Mouse (Mus musculus) embryonic facial prominence, embryonic 13.5 days (tissue): ENCODE measurements around the gene Rpl36a. TPM values are rescaled to one million over a fixed set of nuclear protein-coding genes. Genes with fewer than 3 reads are reported as not detected.
"Not testable (repeated sequence)": the region's sequence is repeated elsewhere in the genome, so short reads cannot be mapped to it uniquely, and the experiment has no call there.

ENCODE experiments used
- ATAC-seq: fragments of 200-750 bp; cut with Nextera tagmentation; 2 replicates; pipeline ENCODE4 v1.8.0; 2017; ENCODE audit warnings: low read depth; ENCODE audit not compliant: insufficient number of reproducible peaks, insufficient read depth, low FRiP score, low TSS enrichment
- H3K27ac ChIP-seq: fragments of 300-500 bp; sonication (generic); 2 replicates; pipeline ENCODE4 v1.5.1; 2015; ENCODE audit warnings: moderate library complexity, mild to moderate bottlenecking, inconsistent platforms
- H3K27me3 ChIP-seq: fragments of 300-500 bp; sonication (generic); 2 replicates; pipeline ENCODE4 v1.6.1; 2015; ENCODE audit warnings: mild to moderate bottlenecking, inconsistent platforms
- H3K36me3 ChIP-seq: fragments of 300-500 bp; sonication (generic); 2 replicates; pipeline ENCODE4 v1.6.1; 2015; ENCODE audit warnings: mild to moderate bottlenecking, inconsistent platforms
- H3K4me1 ChIP-seq: fragments of 300-500 bp; sonication (generic); 2 replicates; pipeline ENCODE4 v1.6.1; 2015; ENCODE audit warnings: inconsistent platforms
- H3K4me2 ChIP-seq: fragments of 300-500 bp; sonication (generic); 2 replicates; pipeline ENCODE4 v1.6.1; 2015; ENCODE audit warnings: moderate library complexity, mild to moderate bottlenecking, inconsistent platforms
- H3K4me3 ChIP-seq: fragments of 300-500 bp; sonication (generic); 2 replicates; pipeline ENCODE4 v1.5.1; 2015; ENCODE audit warnings: mild to moderate bottlenecking, inconsistent platforms
- H3K9ac ChIP-seq: fragments of 300-500 bp; sonication (generic); 2 replicates; pipeline ENCODE4 v1.6.1; 2015; ENCODE audit warnings: mild to moderate bottlenecking, inconsistent platforms
- H3K9me3 ChIP-seq: fragments of 300-500 bp; sonication (generic); 2 replicates; pipeline ENCODE4 v1.6.1; 2016; ENCODE audit warnings: inconsistent platforms
- WGBS: fragments of 180-500 bp; shearing (Covaris S2); methylation state at CpG from one replicate; pipeline ENCODE4 v1.1.7; 2015; ENCODE audit warnings: mixed read lengths; 5-methylcytosine and 5-hydroxymethylcytosine counted together
- polyA plus RNA-seq: library from polyadenylated mRNA; unstranded; fragments of >200 nt; fragmentation: Nextera tagmentation; extraction: Ambion mirVana; gene quantifications from 2 replicates; pipeline ENCODE4 v1.2.1, GENCODE M21; 2015

Rpl36a gene
- 430 and 455 TPM in 2 replicates for polyA plus RNA-seq

GRCm38 (mm10) chrX:134585103-134586002, at the start of gene Rpl36a:
Gene Rpl36a (plus strand): TSS chrX:134585654.
- Histone ChIP-seq H3K27ac (peak within 1 kb of the TSS; percentile 92), H3K9ac (peak within 1 kb of the TSS; percentile 79), H3K27me3 (peaks cover 7% of the 10 kb centered on the region), H3K9me3 (no peaks in the 10 kb centered on the region), H3K4me2 (peak within 1 kb of the TSS; percentile 63), H3K4me1 (0 out of 2 replicates have a peak, but pooled peaks cover 4% of the 10 kb centered on the region), H3K4me3 (peak within 1 kb of the TSS; percentile 53), H3K36me3 (peaks cover 8% of the 10 kb centered on the region; the same call in 1 of the 2 replicates)
- 21% methylated on average over 45 of the region's 45 CpGs for WGBS
- ATAC-seq: peak; percentile 93

- H3K36me3 ChIP-seq, H3K4me1 ChIP-seq, H3K9ac ChIP-seq, H3K9me3 ChIP-seq, H3K27ac ChIP-seq, H3K4me3 ChIP-seq, ATAC-seq, H3K27me3 ChIP-seq, H3K4me2 ChIP-seq: not testable (repeated sequence)
- WGBS: 88% methylated on average over 10 of the region's 10 CpGs
These were observed 45.7 kb upstream of the Rpl36a start for GRCm38 (mm10) chrX:134539795-134540194.

- Histone ChIP-seq H3K27ac (no peak overlapping the region), H3K36me3 (no peaks in the 10 kb centered on the region), H3K4me1 (no peaks in the 10 kb centered on the region), H3K9ac (peak overlapping the region; percentile 71), H3K4me2 (peak overlapping the region; percentile 59), H3K9me3 (no peaks in the 10 kb centered on the region), H3K27me3 (no peaks in the 10 kb centered on the region), H3K4me3 (peak overlapping the region; percentile 54)
- WGBS: 33% methylated on average over 12 of the region's 12 CpGs
- ATAC-seq: no peak
These were observed 44.9 kb upstream of the Rpl36a start for GRCm38 (mm10) chrX:134540414-134541135.

- H3K27ac ChIP-seq: peak within 1 kb of the TSS; percentile 87
- no peaks in the 10 kb centered on the region for H3K4me1 ChIP-seq
- no peaks in the 10 kb centered on the region for H3K36me3 ChIP-seq
- H3K9ac ChIP-seq: peak within 1 kb of the TSS; percentile 71
- H3K4me2 ChIP-seq: peak within 1 kb of the TSS; percentile 59
- WGBS: 24% methylated on average over 50 of the region's 61 CpGs
- H3K4me3 ChIP-seq: peak within 1 kb of the TSS; percentile 54
- H3K9me3 ChIP-seq: no peaks in the 10 kb centered on the region
- ATAC-seq: peak; percentile 79
- H3K27me3 ChIP-seq: no peaks in the 10 kb centered on the region
These were observed 44.1 kb upstream of the Rpl36a start, which contains the start of gene Timm8a1 for GRCm38 (mm10) chrX:134541145-134541954. Gene Timm8a1 (minus strand): TSS chrX:134541865.

- no peak for ATAC-seq
- H3K9me3 ChIP-seq: no peaks in the 10 kb centered on the region
- peak overlapping the region; percentile 87 for H3K27ac ChIP-seq
- H3K27me3 ChIP-seq: no peaks in the 10 kb centered on the region
- H3K9ac ChIP-seq: peak overlapping the region; percentile 71
- 23% methylated on average over 6 of the region's 6 CpGs for WGBS
- peak overlapping the region; percentile 54 for H3K4me3 ChIP-seq
- peak overlapping the region; percentile 53 for H3K4me2 ChIP-seq
- no peaks in the 10 kb centered on the region for H3K4me1 ChIP-seq
- no peaks in the 10 kb centered on the region for H3K36me3 ChIP-seq
These were observed 43.5 kb upstream of the Rpl36a start for GRCm38 (mm10) chrX:134541955-134542308.

- Histone ChIP-seq H3K4me2 (no peak overlapping the region), H3K9me3 (no peaks in the 10 kb centered on the region), H3K27me3 (no peaks in the 10 kb centered on the region), H3K27ac (no peak overlapping the region), H3K4me1 (no peaks in the 10 kb centered on the region), H3K4me3 (no peak overlapping the region), H3K36me3 (no peaks in the 10 kb centered on the region), H3K9ac (no peak overlapping the region)
- 81% methylated on average over 4 of the region's 4 CpGs for WGBS
- ATAC-seq: no peak
These were observed 38.1 kb upstream of the Rpl36a start for GRCm38 (mm10) chrX:134547330-134547729.

- WGBS: 21% methylated on average over 5 of the region's 5 CpGs
- Histone ChIP-seq H3K27ac (no peak overlapping the region), H3K9me3 (no peaks in the 10 kb centered on the region)
These were observed 34.6 kb upstream of the Rpl36a start for GRCm38 (mm10) chrX:134550903-134551302.

GRCm38 (mm10) chrX:134553326-134553725, 32.1 kb upstream of the Rpl36a start:
- WGBS: 87% methylated on average over 4 of the region's 4 CpGs
- no peak for ATAC-seq

More at GRCm38 (mm10) chrX:134550903-134551302, 34.6 kb upstream of the Rpl36a start:
- Histone ChIP-seq H3K27me3 (no peaks in the 10 kb centered on the region; the same call in 1 of the 2 replicates), H3K36me3 (no peaks in the 10 kb centered on the region), H3K9ac (no peak overlapping the region), H3K4me3 (no peak overlapping the region), H3K4me2 (no peak overlapping the region), H3K4me1 (no peaks in the 10 kb centered on the region)
- no peak for ATAC-seq

GRCm38 (mm10) chrX:134554425-134554824, 31.0 kb upstream of the Rpl36a start:
- 64% methylated on average over 6 of the region's 6 CpGs for WGBS
- ATAC-seq: no peak

More at GRCm38 (mm10) chrX:134553326-134553725, 32.1 kb upstream of the Rpl36a start:
- Histone ChIP-seq H3K4me2 (no peak overlapping the region), H3K27me3 (no peaks in the 10 kb centered on the region; the same call in 1 of the 2 replicates), H3K9ac (no peak overlapping the region), H3K4me3 (no peak overlapping the region), H3K27ac (no peak overlapping the region), H3K4me1 (no peaks in the 10 kb centered on the region), H3K36me3 (no peaks in the 10 kb centered on the region), H3K9me3 (no peaks in the 10 kb centered on the region)

GRCm38 (mm10) chrX:134564326-134564725, 21.1 kb upstream of the Rpl36a start:
- Histone ChIP-seq H3K4me1 (no peaks in the 10 kb centered on the region), H3K27me3 (peaks cover 11% of the 10 kb centered on the region; the same call in 1 of the 2 replicates), H3K4me2 (no peak overlapping the region), H3K4me3 (no peak overlapping the region), H3K36me3 (no peaks in the 10 kb centered on the region), H3K9ac (no peak overlapping the region), H3K27ac (no peak overlapping the region), H3K9me3 (no peaks in the 10 kb centered on the region)
- WGBS: 81% methylated on average over 4 of the region's 4 CpGs
- no peak for ATAC-seq

More at GRCm38 (mm10) chrX:134554425-134554824, 31.0 kb upstream of the Rpl36a start:
- H3K27me3 ChIP-seq: no peaks in the 10 kb centered on the region; the same call in 1 of the 2 replicates
- H3K36me3 ChIP-seq: no peaks in the 10 kb centered on the region
- no peak overlapping the region for H3K4me3 ChIP-seq
- H3K4me2 ChIP-seq: no peak overlapping the region
- H3K9me3 ChIP-seq: no peaks in the 10 kb centered on the region
- no peaks in the 10 kb centered on the region for H3K4me1 ChIP-seq
- no peak overlapping the region for H3K27ac ChIP-seq
- H3K9ac ChIP-seq: no peak overlapping the region
